Mouse (Mus musculus): Measurements from ENCODE around the gene Tbc1d4.

- TF ChIP-seq CTCF (conservative IDR thresholded peaks at IDR 0.05 in 1 of 2, IDR thresholded peaks at IDR 0.05 in 1 of 2; ENCODE audit: low read depth in 2 of 2, low read length in 2 of 2) (no peak), NELFE (IDR thresholded peaks at IDR 0.05; ENCODE audit: low read depth, low read length) (no peak), CHD2 (IDR thresholded peaks at IDR 0.05; ENCODE audit: low read length) (no peak), ZNF384 (IDR thresholded peaks at IDR 0.05; ENCODE audit: low read depth, low read length) (no peak), MYC (IDR thresholded peaks at IDR 0.05; ENCODE audit: low read depth, low read length) (no peak), SIN3A (IDR thresholded peaks at IDR 0.05; ENCODE audit: low read length) (no peak), RAD21 (IDR thresholded peaks at IDR 0.05; ENCODE audit: low read depth, low read length) (no peak), MEF2A (IDR thresholded peaks at IDR 0.05; ENCODE audit: borderline replicate concordance, low read depth, low read length) (no peak), USF2 (conservative IDR thresholded peaks at IDR 0.05; ENCODE audit: low read depth, low read length) (no peak), POLR2AphosphoS2 (IDR thresholded peaks at IDR 0.05; ENCODE audit: low read depth, low read length) (no peak)
These were observed 99.2 kb downstream of the Tbc1d4 start for GRCm38 (mm10) chr14:101509759-101510158.

Data from CH12.LX (cell line).